Mouse (Mus musculus) adrenal gland, postnatal 4 days (tissue): Measurements from ENCODE around the gene Pigm. TPM values are rescaled to one million over a fixed set of nuclear protein-coding genes. Genes with fewer than 3 reads are reported as not detected.

Experiments
- DNase-seq, 2 experiments: peaks; one replicate each; pipeline ENCODE4 v3.0.0; 2021 to 2022; ENCODE audit warnings: low spot score in 2 of 2, mixed read lengths in 2 of 2
- total RNA-seq, 2 experiments: library from RNA; stranded (reverse); gene quantifications; 2 replicates each; pipeline ENCODE4 v1.2.3; 2021

Pigm gene
- total RNA-seq, 2 experiments from 2014 or later = 18.1 to 19.9 TPM

DNA sequence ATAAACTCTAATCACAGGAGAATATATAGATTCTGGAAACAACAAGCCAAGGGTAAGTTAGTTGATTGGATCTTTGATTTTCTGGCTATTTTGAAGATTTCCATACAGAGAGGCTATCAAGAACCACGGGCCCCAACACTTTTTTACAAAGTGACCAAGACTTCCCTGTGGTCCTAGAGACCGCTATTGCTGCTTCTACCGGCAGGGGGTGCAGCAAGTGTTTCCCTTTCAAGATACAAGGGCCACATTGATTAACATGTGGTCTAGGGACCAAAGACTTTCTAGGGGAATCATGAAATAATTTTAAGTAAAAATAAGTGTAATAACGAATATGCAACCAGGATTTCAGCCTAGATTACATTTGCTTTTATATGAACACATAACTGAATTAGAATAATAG is 34.5 kb downstream of the Pigm start:
- no peak for DNase-seq

DNA sequence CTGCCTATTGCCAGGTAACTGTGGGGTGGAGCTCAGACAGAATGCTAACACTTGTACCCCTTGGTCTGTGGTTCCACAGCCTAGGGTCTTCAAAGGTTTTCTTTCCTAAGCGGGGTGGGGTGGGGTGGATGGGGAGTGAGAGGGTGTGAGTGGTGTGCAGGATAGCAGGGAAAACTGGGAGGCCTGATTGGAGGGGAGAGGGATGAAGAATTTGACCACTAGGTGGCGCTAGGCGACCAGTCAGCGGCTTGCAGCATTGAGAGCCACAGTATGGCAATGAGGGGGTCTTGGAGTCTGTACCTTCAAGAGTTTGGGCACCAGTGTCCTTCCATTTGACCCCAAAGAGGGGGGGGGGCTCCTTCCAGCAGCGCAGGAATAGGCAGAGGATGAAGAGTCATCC is 35.9 kb downstream of the Pigm start:
- DNase-seq = peak; percentile 30 to 54

DNA sequence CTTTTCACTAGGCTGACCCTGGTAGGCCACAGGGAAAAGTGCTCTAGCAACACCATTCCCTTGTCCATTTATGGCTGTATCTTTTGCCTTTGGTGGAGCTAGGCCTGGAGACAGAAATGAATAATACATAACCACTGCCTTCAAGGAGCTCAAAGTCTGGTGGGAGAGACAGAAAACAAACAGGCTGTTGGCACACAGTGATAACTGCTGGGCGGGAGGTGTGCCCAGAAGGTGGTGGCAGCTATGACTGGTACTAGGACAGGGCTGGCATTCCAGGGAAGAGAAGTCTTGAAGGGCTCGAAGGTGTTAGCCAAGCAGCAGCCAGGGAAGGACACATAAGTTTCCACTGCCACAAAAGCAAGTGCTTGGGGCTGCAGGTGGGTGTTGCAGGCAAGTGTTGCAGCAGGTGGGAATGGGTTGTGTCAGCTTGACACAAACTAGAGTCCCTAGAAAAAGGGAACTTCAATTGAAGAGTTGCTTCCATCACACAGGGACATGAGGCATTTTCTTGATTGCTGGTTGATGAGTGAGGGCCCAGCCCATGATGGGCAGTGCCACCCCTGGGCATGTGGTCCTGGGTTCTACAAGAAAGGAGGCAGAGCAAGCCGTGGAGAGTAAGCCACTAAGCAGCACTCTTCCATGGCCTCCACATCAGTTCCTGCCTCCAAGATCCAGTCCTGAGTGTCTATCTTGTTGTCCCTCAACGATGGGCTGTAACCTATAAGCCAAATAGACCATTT is 37.3 kb downstream of the Pigm start:
- no peak for DNase-seq

DNA sequence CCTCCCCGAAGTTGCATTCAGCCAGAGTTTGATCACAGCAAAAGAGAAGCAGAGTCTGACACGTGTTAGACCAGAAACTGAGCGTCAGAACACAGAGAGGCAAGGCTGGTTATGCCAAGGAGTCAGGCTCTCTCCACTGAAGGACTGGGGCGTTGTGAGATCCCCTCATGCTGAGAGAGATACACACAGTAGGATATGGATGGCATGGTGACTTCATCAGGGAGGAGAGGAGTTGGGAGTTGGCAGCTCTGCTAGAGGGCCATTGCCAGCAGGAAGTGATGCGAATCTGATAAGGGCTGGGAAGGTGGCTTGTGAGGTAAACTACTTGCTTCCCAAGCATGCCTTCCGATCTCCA is 37.9 kb downstream of the Pigm start:
- DNase-seq = no peak

DNA sequence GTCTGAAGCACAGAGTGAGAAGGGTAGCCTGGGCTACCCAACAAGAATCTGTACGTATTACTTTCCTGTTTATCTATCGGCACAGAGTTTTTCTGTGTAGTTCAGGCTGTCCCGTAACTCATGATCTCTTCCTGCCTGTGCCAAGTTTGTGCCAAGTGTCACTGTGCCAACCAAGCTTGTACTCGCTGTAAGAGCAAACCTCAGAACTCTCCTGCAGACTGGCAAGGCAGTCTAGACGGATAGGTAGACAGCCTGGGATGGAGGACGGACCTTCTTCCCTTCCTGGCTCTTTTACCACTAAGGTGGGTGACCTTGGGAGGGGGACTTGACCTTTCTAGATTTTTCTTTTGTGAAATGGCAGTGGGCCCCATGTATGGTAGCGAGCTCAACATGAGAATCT is 38.7 kb downstream of the Pigm start:
- DNase-seq = no peak

DNA sequence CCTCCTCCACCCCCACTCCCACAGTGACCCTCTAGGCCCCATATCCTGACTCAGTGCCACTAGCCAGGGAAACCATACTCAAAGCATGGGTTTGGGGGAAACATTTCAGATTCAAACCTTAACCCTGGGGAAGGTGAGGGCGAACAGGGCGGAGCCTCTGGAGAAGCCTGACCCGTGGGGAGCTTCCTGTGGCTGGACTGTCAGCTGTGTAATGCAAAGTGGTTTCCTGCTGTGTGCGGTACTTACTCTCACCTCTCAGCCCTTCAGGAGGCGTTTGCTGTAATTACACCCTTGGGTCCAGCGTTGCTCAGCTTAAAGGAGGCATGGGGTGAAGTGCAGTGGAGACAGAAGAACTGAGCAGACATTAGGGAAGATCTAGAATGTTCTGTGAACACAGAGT is 41.8 kb downstream of the Pigm start:
- DNase-seq = no peak

DNA sequence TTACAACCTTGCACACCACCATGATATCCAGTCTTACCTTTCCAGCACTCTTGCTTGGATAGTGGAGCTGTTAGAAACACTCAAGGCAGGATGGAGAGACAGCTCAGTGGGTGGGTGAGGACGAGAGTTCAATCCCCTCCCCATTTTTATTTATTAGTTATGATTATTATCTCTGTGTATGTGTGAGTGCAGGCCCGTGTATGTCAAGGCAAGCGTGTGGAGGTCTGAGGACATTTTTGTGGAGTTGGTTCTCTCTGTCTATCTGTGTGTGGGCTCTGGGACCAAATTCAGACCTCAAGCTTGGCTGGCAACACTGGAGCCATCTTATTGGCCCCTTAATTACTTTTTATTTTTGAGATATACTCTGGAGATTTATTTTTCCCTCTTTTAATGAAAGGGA is 42.3 kb downstream of the Pigm start:
- DNase-seq = no peak

DNA sequence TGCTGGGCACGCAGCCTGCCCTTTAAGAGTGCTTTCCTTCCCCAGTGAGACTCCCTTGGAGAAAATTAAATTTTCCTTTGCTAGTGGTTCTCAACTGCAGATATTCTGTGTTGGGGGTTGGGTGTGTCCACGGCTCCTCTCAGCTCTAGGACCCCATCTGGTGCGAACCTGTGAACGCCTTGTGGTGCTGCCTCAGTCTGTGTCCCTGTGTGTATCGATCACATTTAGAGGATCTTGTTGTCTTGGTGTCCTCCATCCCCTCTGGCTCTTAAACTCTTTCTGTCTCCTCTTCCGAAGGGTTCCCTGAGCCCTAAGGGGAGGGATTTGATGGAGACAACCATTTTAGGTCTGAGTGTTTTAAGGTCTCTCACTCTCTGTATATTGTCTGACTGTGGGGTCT is 43.8 kb downstream of the Pigm start:
- DNase-seq = no peak

DNA sequence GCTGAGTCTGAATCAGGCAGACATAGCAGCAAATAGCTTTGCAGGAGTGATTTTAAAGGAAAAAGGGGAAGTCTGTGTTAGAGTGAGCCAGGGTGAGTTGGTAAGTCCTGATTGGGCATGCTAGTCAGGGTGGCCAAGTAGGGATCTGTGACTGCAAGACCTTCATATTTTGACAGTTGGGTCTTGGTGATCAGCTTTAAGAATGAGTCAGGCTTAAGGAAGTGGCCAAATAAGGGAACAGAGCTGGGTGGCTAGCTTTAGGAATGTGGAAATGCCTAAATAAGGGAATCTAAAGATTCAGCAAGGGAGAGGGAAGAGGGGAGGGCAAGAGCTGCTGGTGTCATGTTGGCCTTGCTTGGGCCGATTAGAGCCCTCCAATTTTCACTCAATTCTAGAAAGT is 47.0 kb downstream of the Pigm start:
- no peak for DNase-seq

DNA sequence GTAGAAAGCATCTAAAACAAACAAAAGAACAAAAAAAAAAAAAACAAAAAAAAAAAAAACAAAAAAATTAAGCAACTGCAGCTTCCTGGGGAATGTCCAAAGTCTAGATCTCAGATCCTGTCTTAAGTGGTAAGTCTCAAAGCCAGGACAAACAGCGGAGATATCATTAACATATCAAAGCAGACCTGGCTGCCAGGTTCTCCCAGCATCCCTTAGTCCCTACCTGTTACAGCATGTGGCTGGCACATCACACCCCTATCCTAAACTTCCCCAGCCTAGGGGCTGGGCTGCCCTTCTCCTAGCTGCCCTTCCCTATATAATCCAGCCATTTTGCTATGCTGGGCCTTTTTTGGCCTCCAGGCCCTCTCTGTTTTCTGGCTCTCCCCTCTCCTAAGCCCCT is 50.1 kb downstream of the Pigm start:
- DNase-seq = no peak

DNA sequence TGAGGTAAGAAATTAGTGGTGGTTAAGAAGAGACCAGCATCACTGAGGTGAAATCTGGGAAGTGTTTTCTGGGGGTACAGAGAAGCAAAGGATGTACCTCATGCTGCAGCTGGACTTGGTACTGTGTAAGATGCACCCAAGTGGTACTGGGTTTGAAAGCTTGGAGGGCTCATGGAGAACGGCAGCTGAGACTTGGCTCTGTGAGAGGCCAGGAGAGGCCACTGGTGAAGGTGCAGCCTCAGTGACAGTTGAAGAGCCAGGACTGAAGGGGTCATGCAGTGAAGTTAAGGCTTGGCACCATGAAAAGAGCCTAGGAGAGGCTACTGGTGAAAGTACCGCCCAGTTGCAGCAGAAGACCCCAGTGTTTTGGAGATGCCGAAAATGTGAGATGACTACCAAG is 51.5 kb downstream of the Pigm start:
- no peak for DNase-seq

DNA sequence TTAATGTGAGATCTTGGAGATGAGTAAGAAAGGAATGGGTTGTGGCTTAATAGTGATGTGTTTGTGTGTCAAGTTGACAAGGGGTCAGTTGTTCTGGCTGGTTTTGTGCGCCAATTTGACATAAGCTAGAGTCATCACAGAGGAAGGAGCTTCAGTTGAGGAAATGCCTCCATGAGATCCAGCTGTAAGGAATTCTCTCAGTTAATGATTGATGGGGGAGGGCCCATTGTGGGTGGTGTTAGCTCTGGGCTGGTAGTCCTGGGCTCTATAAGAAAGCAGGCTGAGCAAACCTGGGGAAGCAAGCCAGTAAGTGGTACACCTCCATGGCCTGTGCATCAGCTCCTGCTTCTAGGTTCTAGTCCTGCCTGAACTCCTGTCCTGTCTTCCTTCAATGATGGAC is 52.3 kb downstream of the Pigm start:
- DNase-seq = no peak

DNA sequence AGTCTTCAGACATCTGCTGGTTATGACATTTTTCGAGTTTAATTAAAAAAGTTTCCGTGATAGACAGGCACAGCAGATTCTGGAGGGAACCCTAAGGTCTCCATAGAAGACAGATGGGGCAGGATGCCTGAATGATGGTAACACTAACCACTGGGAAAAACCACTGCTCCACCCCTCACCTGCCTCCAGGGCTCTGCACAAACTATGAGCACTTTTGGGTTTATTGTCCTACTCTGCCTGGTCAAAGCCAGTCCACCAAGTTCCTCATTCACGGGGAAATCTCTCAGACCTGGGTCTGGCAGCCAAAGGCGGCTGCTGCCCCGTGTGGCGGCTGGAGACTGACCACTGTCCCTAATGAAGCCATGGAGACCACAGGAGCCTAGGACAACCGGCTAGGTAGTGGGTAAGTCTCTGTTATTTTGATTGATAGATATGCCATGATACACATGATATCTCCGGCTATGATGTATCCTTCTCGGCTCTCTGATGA is 54.4 kb downstream of the Pigm start:
- DNase-seq = no peak

DNA sequence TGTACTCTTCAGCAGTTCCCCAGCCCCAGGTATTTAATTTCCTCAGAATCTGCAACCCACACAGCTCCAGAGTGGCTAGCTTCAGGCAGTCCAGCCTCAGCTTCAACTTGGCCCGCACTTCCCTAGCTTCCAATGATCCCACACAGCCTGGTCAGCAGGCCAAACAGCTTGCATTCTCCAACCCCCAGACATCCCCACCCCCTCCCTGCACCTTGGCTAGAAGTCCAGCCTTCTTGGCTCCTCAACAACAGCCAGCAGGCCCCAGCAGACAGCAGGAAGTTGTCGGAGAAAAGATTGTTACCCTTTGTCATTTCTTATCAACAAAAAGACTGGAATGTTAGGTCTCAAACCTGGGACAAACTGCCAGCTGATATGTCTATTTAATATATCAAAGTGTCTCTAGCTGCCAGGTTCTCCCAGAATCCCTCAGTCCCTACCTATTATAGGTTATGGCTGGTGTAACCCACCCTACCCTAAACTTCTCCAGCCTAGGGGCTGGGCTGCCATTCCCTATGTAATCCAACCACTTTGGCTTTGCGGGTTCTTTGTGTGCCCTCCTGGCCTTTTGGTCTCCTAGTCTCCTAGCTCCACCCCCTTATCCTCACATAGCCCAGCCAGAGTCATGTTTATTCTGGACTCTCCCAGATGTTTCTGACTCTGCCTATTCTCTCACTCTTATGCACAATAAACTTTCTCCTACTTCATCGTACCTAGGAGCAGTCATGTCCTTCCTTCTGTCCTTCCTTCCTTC is 55.7 kb downstream of the Pigm start:
- DNase-seq = no peak

DNA sequence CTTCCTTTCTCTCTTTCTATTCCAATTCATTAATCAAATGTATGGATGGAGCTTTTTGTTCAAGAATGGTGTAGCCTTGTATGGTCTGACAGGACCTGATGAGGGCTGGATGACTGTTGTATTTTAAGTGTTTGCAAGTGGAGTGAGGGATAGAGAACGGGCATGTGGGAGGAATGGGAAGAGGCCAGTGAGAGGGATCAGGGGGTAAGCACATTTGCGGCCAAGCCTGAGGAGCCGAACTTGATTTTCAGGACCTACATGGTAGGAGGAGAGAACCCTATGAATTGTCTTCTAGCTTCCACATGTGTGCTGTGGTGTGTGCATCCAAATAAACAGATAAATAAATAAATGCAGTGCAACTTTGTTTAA is 56.2 kb downstream of the Pigm start:
- DNase-seq = no peak

DNA sequence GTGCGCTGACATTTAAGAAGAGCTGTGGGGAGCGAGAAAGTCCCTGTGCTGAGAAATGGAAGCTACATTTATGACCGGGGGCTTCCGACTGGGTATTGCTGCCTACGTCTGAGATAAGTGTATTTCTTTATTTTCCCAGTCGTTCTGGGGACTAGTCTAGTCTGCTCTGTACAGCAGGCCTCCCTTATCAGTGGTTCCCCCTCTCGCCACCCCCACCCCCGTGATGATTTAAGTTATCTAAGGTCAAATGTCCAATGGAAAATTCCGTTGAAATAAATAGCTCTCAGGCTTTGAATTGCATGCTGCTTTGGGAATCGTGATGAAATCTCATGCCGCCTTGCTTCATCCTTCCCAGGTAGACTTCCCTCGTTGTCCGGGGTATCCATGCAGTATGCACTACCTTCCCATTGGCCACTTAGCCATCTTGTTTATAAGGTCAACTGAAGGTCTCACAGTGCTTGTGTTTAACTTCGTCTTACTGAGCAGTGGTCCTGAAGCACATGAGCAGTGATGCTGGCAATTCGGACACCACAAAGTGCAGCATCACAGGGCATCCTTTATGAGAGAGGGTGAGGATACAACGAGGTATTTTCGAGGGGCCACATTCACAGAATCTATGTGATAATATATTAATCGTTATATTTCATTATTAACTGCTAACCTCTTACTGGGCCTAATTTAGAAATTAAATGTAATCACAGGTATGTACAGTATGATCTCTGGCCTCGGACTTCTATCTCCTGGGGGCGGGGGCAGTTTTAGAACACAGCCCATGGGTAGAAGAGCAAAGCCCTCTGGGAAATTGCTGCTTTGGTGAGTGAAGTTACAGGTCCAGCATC is 56.9 kb downstream of the Pigm start:
- DNase-seq = no peak

Other genes starting within 250 kb of the Pigm start
- 100 to 1,000 TPM; 168 to 170 TPM for gene Pex19, start 249.8 kb upstream of the Pigm start, total RNA-seq
- 100 to 1,000 TPM; 177 to 181 TPM for gene Dcaf8, start 228.5 kb upstream of the Pigm start, total RNA-seq
- 10 to 100 TPM; 92.5 to 94.7 TPM for gene Pea15a, start 169.7 kb upstream of the Pigm start, total RNA-seq
- 10 to 100 TPM; 15.7 to 51.9 TPM for gene Casq1, start 156.7 kb upstream of the Pigm start, total RNA-seq
- under 1 TPM; 0.39 to 0.45 TPM for gene Atp1a4, start 118.1 kb upstream of the Pigm start, total RNA-seq
- gene Igsf8, start 114.9 kb upstream of the Pigm start, total RNA-seq = 10 to 100 TPM; 45.3 to 55.6 TPM
- 10 to 100 TPM; 50.9 to 70.2 TPM for gene Atp1a2, start 78.5 kb upstream of the Pigm start, total RNA-seq
- under 1 TPM; 0.11 to 0.20 TPM for gene Kcnj9, start 47.2 kb upstream of the Pigm start, total RNA-seq
- 1 to 10 TPM; 1.8 to 4.5 TPM for gene Kcnj10, start 35.3 kb upstream of the Pigm start, total RNA-seq
- 1 to 10 TPM; 1.1 to 1.2 TPM for gene Slamf9, start 98.8 kb downstream of the Pigm start, total RNA-seq
- 10 to 100 TPM in 1 of 2 experiments, 1 to 10 TPM in 1; 6.0 to 10.6 TPM for gene Igsf9, start 105.2 kb downstream of the Pigm start, total RNA-seq
- 100 to 1,000 TPM; 143 to 153 TPM for gene Tagln2, start 123.5 kb downstream of the Pigm start, total RNA-seq
- gene Cfap45, start 144.3 kb downstream of the Pigm start, total RNA-seq = 1 to 10 TPM; 2.0 to 2.1 TPM
- under 1 TPM in 1 of 2 experiments, not detected in 1; 0.17 TPM for gene Vsig8, start 179.4 kb downstream of the Pigm start, total RNA-seq
- gene Slamf8, start 214.0 kb downstream of the Pigm start, total RNA-seq = under 1 TPM; 0.25 to 0.28 TPM
- not detected for gene Fcrl6, start 226.0 kb downstream of the Pigm start, total RNA-seq